Mouse (Mus musculus) intestine, postnatal 0 days (tissue): ENCODE results near the gene Daxx. TPM values are rescaled to one million over a fixed set of nuclear protein-coding genes. Genes with fewer than 3 reads are reported as not detected.

Experiments used
- ATAC-seq: fragments of 200-750 bp; cut with Nextera tagmentation; 2 replicates; pipeline ENCODE4 v1.8.0; 2017; ENCODE audit warnings: mild to moderate bottlenecking, moderate TSS enrichment, moderate library complexity
- H3K27ac ChIP-seq: fragments of 300-500 bp; sonication (generic); 2 replicates; pipeline ENCODE4 v1.5.1; 2014; ENCODE audit warnings: mild to moderate bottlenecking, low read depth, low read length, moderate library complexity
- H3K27me3 ChIP-seq: fragments of 300-500 bp; sonication (generic); replicated peaks from 2 replicates; pipeline ENCODE4 v1.6.1; 2014; ENCODE audit warnings: low read length, mixed read lengths; ENCODE audit not compliant: control insufficient read depth, insufficient read depth
- H3K36me3 ChIP-seq: fragments of 300-500 bp; sonication (generic); 2 replicates; pipeline ENCODE4 v1.6.1; 2014; ENCODE audit warnings: mild to moderate bottlenecking, moderate library complexity; ENCODE audit not compliant: control insufficient read depth, insufficient read depth
- H3K4me1 ChIP-seq: fragments of 300-500 bp; sonication (generic); replicated peaks from 2 replicates; pipeline ENCODE4 v1.6.1; 2014; ENCODE audit warnings: antibody characterized with exemption, low read length, mixed read lengths; ENCODE audit not compliant: control insufficient read depth, insufficient read depth
- H3K4me2 ChIP-seq: fragments of 300-500 bp; sonication (generic); replicated peaks from 2 replicates; pipeline ENCODE4 v1.6.1; 2014; ENCODE audit warnings: low read depth, mild to moderate bottlenecking, moderate library complexity
- H3K4me3 ChIP-seq: fragments of 300-500 bp; sonication (generic); 2 replicates; pipeline ENCODE4 v1.5.1; 2014; ENCODE audit warnings: low read depth, low read length
- H3K9ac ChIP-seq: fragments of 300-500 bp; sonication (generic); 2 replicates; pipeline ENCODE4 v1.6.1; 2014; ENCODE audit warnings: mild to moderate bottlenecking, low read depth, low read length
- H3K9me3 ChIP-seq: fragments of 300-500 bp; sonication (generic); 2 replicates; pipeline ENCODE4 v1.6.1; 2016; ENCODE audit warnings: mixed run types; ENCODE audit not compliant: control insufficient read depth
- CTCF ChIP-seq: sonication (generic); IDR thresholded peaks from 2 replicates; pipeline ENCODE4 v1.5.1; 2016; ENCODE audit warnings: low read depth, mild to moderate bottlenecking, control low read depth, antibody characterized with exemption, moderate library complexity
- WGBS: fragments of 180-500 bp; shearing (Covaris S2); extraction: QIAGEN DNeasy Blood & Tissue Kit; methylation state at CpG from one replicate; pipeline ENCODE4 v1.1.7; 2014; 5-methylcytosine and 5-hydroxymethylcytosine counted together
- polyA plus RNA-seq: library from polyadenylated mRNA; unstranded; fragments of >200 nt; fragmentation: Nextera tagmentation; extraction: Ambion mirVana; gene quantifications from 2 replicates; pipeline ENCODE4 v1.2.1, GENCODE M21; 2015

The Daxx gene
- polyA plus RNA-seq, 1 experiment from 2014 or later: 20.6 TPM

GRCm38 (mm10) chr17:33952879-33953278 lies 43.7 kb downstream of the Daxx start:
- Histone ChIP-seq H3K9ac (no peak overlapping the region), H3K4me2 (0 out of 2 replicates have a peak overlapping the region, but pooled peaks have one; percentile 79), H3K27me3 (no peaks in the 10 kb centered on the region), H3K4me3 (no peak overlapping the region), H3K27ac (no peak overlapping the region; the same call in 1 of the 2 replicates), H3K4me1 (peaks cover 10% of the 10 kb centered on the region; the same call in 1 of the 2 replicates), H3K36me3 (peaks cover 14% of the 10 kb centered on the region), H3K9me3 (no peaks in the 10 kb centered on the region)
- ATAC-seq: no peak
- 75% methylated on average over 4 of the region's 4 CpGs for WGBS
- TF ChIP-seq CTCF: no peak

GRCm38 (mm10) chr17:33953310-33953709 lies 44.1 kb downstream of the Daxx start:
- peaks cover 10% of the 10 kb centered on the region; the same call in 1 of the 2 replicates for H3K4me1 ChIP-seq
- no peak overlapping the region for H3K9ac ChIP-seq
- no peak for TF ChIP-seq CTCF
- WGBS: 65% methylated on average over 3 of the region's 3 CpGs
- no peaks in the 10 kb centered on the region for H3K9me3 ChIP-seq
- H3K27ac ChIP-seq: no peak overlapping the region
- H3K4me3 ChIP-seq: no peak overlapping the region
- no peaks in the 10 kb centered on the region for H3K27me3 ChIP-seq
- peaks cover 13% of the 10 kb centered on the region for H3K36me3 ChIP-seq
- ATAC-seq: no peak
- H3K4me2 ChIP-seq: peak overlapping the region; percentile 79

GRCm38 (mm10) chr17:33953961-33954565 lies 44.8 kb downstream of the Daxx start:
- Histone ChIP-seq H3K4me1 (peaks cover 10% of the 10 kb centered on the region; the same call in 1 of the 2 replicates), H3K4me2 (peak overlapping the region; percentile 79), H3K9me3 (no peaks in the 10 kb centered on the region), H3K9ac (peak overlapping the region; percentile 70), H3K4me3 (peak overlapping the region; percentile 70), H3K27ac (no peak overlapping the region), H3K36me3 (peaks cover 16% of the 10 kb centered on the region), H3K27me3 (no peaks in the 10 kb centered on the region)
- TF ChIP-seq CTCF: no peak
- 26% methylated on average over 5 of the region's 5 CpGs for WGBS
- ATAC-seq: no peak

GRCm38 (mm10) chr17:33954646-33955554 lies 45.7 kb downstream of the Daxx start:
- no peaks in the 10 kb centered on the region for H3K9me3 ChIP-seq
- no peaks in the 10 kb centered on the region for H3K27me3 ChIP-seq
- H3K4me2 ChIP-seq: peak overlapping the region; percentile 79
- peak overlapping the region; percentile 70 for H3K9ac ChIP-seq
- H3K27ac ChIP-seq: peak overlapping the region; percentile 92
- ATAC-seq: peak; percentile 6
- peaks cover 23% of the 10 kb centered on the region for H3K36me3 ChIP-seq
- peaks cover 10% of the 10 kb centered on the region; the same call in 1 of the 2 replicates for H3K4me1 ChIP-seq
- H3K4me3 ChIP-seq: peak overlapping the region; percentile 70
- TF ChIP-seq CTCF: no peak
- WGBS: under 1% methylated on average over 33 of the region's 33 CpGs

- H3K9ac ChIP-seq: peak within 1 kb of the TSS; percentile 77
- no peaks in the 10 kb centered on the region for H3K9me3 ChIP-seq
- peak within 1 kb of the TSS; percentile 70 for H3K4me3 ChIP-seq
- H3K4me1 ChIP-seq: peaks cover 10% of the 10 kb centered on the region; the same call in 1 of the 2 replicates
- no peaks in the 10 kb centered on the region for H3K27me3 ChIP-seq
- under 1% methylated on average over 50 of the region's 50 CpGs for WGBS
- TF ChIP-seq CTCF: peak; percentile 53
- peak; percentile 80 for ATAC-seq
- peak within 1 kb of the TSS; percentile 79 for H3K4me2 ChIP-seq
- H3K27ac ChIP-seq: peak within 1 kb of the TSS; percentile 92
- H3K36me3 ChIP-seq: peaks cover 31% of the 10 kb centered on the region
Measured at GRCm38 (mm10) chr17:33955555-33956214, 46.5 kb downstream of the Daxx start, which contains the start of the genes Vps52 and Rps18. Gene Vps52 (plus strand): TSS chr17:33955812. Gene Rps18 (minus strand): TSS chr17:33956001.
